Mouse (Mus musculus): ENCODE data around the gene Hcn1. TPM values are rescaled to one million over a fixed set of nuclear protein-coding genes. Genes with fewer than 3 reads are reported as not detected.
"Not testable (repeated sequence)": the region's sequence is repeated elsewhere in the genome, so short reads cannot be mapped to it uniquely, and the experiment has no call there.

Hcn1 gene
- total RNA-seq, 2 experiments from 2014 or later, result not detected

DNA sequence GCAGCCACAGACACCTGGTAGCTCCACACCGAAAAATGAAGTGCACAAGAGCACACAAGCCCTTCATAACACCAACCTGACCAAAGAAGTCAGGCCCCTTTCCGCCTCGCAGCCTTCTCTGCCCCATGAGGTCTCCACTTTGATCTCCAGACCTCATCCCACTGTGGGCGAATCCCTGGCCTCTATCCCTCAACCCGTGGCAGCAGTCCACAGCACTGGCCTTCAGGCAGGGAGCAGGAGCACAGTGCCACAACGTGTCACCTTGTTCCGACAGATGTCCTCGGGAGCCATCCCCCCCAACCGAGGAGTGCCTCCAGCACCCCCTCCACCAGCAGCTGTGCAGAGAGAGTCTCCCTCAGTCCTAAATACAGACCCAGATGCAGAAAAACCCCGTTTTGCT, 373.7 kb downstream of the Hcn1 start:
- ATAC-seq (replicated peaks; ENCODE audit: low FRiP score, low TSS enrichment, poor library complexity, severe bottlenecking), result no peak

DNA sequence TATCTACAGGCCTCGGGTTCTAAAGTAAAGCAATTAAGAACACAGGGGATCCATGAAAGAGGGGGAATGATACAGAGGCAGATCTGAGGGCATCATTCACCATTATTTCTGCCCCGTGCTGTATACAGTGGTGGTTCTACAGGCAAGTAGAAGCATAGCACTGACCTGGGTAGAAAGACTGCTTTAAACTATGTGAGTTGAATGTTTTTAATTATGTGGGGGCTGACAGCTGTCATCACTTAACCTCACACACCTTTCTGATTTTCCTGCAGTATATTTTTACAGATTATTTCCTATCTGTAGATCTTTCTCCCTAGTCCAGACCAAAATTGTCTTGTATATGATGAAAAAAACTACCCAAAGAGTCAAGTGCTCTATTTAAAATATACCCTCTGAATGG, 382.2 kb downstream of the Hcn1 start:
- ATAC-seq (replicated peaks; ENCODE audit: low FRiP score, low TSS enrichment, poor library complexity, severe bottlenecking), result no peak

DNA sequence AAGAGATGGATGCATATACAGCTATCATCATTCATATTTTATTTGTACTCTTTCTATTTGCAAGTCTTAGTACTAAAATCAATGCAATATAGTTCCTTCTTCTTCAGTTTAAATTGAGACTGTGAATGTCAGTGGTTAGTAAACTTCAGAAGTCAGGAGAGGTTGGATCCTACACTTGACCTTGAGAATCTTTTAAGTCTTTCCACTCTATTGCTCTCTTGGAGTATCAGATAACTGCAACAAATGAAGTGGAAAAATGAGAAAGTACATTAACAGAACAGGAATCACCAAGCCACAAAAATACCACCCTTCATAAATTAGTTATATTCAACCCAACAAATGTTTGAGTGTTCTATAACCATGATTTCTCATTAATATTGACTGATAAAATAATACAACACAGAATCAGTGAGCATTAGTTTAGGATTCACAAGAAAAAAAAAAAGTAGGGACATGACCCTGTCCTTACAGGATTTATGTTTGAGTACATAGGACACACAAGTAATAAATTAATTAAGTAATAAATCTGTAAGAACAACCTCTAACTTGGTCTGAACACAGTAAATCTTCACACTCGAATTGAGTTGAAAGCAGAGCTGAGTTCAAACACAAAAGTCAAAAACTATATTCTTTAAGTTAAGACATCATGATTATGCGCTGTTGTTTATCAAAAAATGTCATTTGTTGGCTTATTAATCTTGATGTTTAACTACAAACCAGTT, 397.8 kb downstream of the Hcn1 start:
- ATAC-seq (replicated peaks; ENCODE audit: low FRiP score, low TSS enrichment, poor library complexity, severe bottlenecking), result no peak

DNA sequence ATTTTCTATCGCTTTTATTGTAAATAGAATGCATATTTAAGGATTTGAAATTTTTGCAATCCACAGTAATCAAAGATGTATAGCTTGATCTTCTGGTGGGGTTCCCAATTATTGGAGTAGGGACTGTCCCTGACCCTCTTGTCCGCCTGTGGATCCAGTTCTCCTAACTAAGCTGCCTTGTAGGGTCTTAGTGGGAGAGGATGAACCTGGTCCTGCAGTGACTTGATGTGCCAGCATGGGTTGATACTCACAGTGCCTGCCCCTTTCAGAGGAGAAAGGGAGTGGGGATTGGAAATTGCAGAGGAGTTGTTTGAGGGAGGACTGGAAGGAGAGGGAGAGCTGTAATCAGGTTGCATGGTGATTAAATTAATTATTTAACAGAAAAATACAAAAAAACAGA, 398.4 kb downstream of the Hcn1 start:
- no peak for ATAC-seq (replicated peaks; ENCODE audit: low FRiP score, low TSS enrichment, poor library complexity, severe bottlenecking)

DNA sequence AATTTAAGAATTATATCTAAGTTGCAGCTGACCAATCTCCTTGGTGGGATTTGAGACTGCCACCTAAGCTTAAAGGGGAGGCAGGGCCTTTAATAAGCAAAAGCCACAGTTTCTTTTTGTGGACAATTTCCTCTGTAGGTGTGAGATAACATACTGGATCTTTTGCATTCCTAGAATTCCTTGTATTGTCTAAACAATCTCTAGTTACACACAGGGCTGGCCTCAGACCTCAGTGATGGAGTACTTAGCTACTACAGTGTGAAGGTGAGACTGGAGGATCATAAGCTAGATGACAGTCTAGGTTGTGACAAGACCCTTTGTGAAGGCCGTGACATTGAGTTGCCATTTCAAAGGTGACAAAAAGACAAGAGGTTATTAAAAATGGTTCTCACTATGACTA, 419.1 kb downstream of the Hcn1 start:
- no peak for ATAC-seq (replicated peaks; ENCODE audit: low FRiP score, low TSS enrichment, poor library complexity, severe bottlenecking)

DNA sequence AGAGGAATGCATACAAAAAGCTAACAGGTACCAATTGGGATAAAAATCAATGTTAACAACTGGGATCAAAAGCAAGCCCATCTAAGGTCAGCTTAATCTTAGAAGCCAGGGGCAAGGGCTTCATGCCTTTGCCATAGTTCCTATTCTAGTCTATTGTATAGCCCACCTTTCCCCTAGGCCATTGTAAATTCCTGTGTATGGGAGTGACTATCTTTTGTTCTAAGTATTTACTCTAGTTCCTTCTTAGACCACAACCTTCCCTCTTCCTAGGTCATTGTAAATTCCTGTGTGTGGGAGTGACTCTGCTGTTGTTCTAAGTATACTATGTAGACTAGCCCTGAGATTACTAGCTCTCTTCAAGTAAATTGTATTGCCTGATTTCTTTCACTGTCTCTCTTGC, 420.8 kb downstream of the Hcn1 start:
- ATAC-seq (replicated peaks; ENCODE audit: low FRiP score, low TSS enrichment, poor library complexity, severe bottlenecking), result not testable (repeated sequence)

DNA sequence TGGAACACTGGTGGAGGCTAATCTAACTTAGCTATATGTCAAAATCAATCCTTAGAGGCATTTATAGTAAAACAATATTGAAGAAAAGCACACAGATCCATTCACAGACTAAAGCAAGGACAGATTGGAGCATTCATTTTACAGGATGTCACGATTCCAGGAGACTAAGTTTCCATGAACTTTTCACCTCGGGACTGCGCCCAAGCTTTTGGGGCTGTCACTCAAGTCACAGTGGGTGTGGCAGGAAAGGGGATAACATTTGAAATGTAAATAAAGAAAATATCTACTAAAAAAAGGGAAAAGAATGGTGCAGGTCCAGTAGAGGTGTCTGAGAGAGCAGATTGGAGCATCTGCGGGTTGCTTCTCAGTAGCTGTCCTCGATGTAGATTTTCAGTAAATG, 421.3 kb downstream of the Hcn1 start:
- ATAC-seq (replicated peaks; ENCODE audit: low FRiP score, low TSS enrichment, poor library complexity, severe bottlenecking), result no peak

DNA sequence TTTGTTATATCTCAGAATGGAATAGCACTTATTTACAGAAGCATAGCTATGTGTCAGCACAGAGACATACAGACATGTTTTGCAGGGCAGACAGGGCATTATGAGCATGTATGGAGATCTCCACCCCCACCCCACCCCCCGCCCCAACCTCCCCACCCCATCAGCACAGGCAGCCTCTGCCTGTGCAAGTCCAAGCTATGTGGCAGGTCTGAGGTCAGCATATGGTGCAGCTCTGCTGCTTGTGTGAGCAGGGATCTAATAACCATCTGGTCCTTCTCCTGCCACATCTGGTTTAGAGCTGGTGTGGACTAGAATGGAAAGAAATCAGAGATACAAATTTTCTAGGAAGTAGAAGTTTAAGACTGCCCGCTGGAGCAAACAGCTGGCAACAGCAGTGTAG, 424.4 kb downstream of the Hcn1 start:
- ATAC-seq (replicated peaks; ENCODE audit: low FRiP score, low TSS enrichment, poor library complexity, severe bottlenecking), result no peak

DNA sequence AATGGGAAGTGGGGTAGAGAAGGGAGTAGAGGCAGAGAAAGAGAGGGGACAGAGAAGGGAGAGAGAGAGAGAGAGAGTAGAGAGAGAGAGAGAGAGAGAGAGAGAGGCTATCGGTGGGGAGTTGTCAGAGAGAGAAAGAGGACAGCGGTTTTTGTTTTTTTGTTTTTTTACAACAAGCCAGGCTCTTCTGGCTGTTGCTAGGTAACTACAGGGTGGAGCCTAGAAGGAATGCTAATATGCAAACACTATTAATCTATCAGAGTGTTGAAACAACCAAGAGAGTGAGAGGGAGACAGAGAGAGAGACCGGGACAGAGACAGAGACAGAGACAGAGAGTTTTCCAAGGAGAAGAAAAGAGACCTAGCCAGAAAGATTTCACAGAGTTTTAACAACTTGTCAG, 425.7 kb downstream of the Hcn1 start:
- ATAC-seq (replicated peaks; ENCODE audit: low FRiP score, low TSS enrichment, poor library complexity, severe bottlenecking), result no peak

DNA sequence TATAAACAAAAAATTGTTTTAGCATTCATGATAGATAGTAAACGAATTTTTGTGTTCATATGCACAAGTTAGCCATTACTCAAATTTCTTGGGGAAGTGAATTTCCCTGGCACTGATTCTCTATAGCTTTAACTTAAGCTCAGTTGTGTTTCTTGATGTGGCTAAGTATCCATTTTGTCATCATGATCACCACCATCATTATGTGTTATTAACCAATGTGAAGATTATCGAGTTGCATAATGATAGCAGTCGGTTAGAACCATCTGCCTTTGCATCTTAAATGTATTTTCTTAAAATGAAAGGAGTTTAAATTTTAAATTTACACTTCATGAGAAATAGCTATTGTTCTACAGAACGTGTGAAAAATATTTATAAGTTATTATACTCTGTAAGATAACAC, 426.5 kb downstream of the Hcn1 start:
- ATAC-seq (replicated peaks; ENCODE audit: low FRiP score, low TSS enrichment, poor library complexity, severe bottlenecking), result no peak

DNA sequence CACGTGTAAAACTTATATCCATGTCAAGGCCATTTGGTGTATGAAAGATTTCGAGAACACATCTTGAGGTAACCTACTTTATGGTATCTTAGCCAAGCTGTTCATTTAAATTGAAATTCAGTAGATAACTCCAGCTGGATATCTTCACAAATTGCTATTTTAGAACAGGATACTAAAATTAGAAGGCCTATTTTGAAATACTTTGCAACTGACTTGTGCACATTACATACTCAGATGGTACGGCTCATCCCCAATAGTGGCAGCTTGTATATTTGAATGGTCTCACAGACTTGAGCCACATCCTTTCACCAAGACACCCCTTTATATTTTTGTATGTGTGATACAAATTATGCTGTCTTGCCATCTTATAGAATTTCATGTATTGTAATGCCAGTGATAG, 427.5 kb downstream of the Hcn1 start:
- ATAC-seq (replicated peaks; ENCODE audit: low FRiP score, low TSS enrichment, poor library complexity, severe bottlenecking), result no peak

DNA sequence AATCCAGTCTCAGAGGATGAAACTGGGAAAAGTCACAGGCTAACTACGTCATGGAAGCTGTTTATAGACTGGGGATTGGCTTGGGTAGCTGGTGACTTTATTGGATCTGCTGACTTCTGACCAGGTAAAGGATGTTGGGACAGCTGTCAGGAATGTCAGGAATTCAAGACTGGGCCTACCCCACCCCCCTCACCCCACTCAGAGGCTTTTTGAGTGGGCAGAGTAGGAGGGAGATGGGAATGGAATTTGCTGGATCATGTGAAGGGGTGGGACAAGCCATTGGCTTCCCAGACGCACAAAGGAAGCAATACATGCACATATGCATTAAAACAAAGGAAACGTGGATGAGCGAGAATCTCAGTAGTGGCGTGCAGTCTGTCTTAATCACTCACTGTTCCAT, 433.5 kb downstream of the Hcn1 start:
- ATAC-seq (replicated peaks; ENCODE audit: low FRiP score, low TSS enrichment, poor library complexity, severe bottlenecking), result no peak
